Mouse (Mus musculus) megakaryocyte, embryonic 14.5 days (primary cell): ENCODE results near the gene Bpifb9b.

Source experiments
- FLI1 ChIP-seq: IDR thresholded peaks from 2 replicates; pipeline ENCODE4 v1.6.1; 2012; ENCODE audit warnings: low read length, inconsistent platforms, mixed read lengths
- GATA1 ChIP-seq: IDR thresholded peaks from 3 replicates; pipeline ENCODE4 v1.6.1; 2012; ENCODE audit warnings: mixed read lengths, low read length, inconsistent platforms, borderline replicate concordance

DNA sequence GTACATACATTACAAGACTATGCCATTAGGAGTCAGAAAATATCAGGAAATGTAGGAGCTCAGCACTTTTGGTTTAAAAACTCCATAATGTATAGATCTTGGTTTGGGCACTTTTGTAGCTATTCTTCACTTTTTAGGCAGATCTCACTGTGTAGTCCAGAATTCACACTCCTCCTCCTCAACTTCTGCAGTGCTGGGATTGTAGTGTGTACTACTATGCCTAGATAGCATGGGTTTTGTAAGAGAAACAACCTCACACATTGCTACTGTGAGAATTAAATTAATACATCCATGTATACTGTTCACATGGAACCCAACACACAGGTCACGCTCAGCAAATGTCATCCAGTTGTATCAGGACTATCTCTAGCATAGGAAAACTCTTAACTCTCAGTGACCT, 60.5 kb downstream of the Bpifb9b start:
- TF ChIP-seq FLI1: no peak
- TF ChIP-seq GATA1: no peak
